Comparison of ENCODE assay signal across 8 mouse cellular contexts in genomic region chr11:120800061-120800904, GRCm38 (mm10). TPM values are rescaled to one million over a fixed set of nuclear protein-coding genes. Genes with fewer than 3 reads are reported as not detected.
DNase-seq lines count a peak whose midpoint lies in the region; ATAC-seq and TF ChIP-seq lines count a peak whose summit lies in the region.

No protein-coding gene starts in this region.

- no peak overlapping the region for H3K4me3 ChIP-seq in embryonic facial prominence, embryonic 14.5 days (ENCODE audit: low read depth, low read length)
- H3K4me3 ChIP-seq in heart, adult 2 months = peak overlapping the region; percentile 15; the same call in 1 of the 2 replicates
- H3K4me3 ChIP-seq in kidney, adult 2 months (ENCODE audit: insufficient read depth, low read depth, low read length) = no peak overlapping the region
- H3K4me3 ChIP-seq in limb, embryonic 14.5 days (replicated peaks; ENCODE audit: low read length) = no peak overlapping the region
- H3K4me3 ChIP-seq in midbrain, embryonic 16.5 days (ENCODE audit: low read depth, low read length) = no peak overlapping the region
- H3K4me3 ChIP-seq in spleen, adult 2 months (ENCODE audit: extremely low read depth, insufficient read depth, insufficient read length) = no peak overlapping the region

- no peaks in the 10 kb centered on the region for H3K36me3 ChIP-seq in embryonic facial prominence, embryonic 14.5 days (ENCODE audit: control insufficient read depth, insufficient read depth, low read length)
- no peaks in the 10 kb centered on the region for H3K36me3 ChIP-seq in heart, adult 2 months (ENCODE audit: control insufficient read depth, insufficient read depth, low read length)
- no peaks in the 10 kb centered on the region for H3K36me3 ChIP-seq in kidney, adult 2 months (ENCODE audit: control insufficient read depth, insufficient read depth, low read length)
- H3K36me3 ChIP-seq in limb, embryonic 14.5 days (ENCODE audit: control insufficient read depth, insufficient read depth, low read length) = peaks cover 2% of the 10 kb centered on the region; the same call in 1 of the 2 replicates
- no peaks in the 10 kb centered on the region for H3K36me3 ChIP-seq in midbrain, embryonic 16.5 days (ENCODE audit: control insufficient read depth, insufficient read depth, low read length)
- H3K36me3 ChIP-seq in spleen, adult 2 months (ENCODE audit: control insufficient read depth, insufficient read depth, low read length) = no peaks in the 10 kb centered on the region

- peak overlapping the region; percentile 61 for H3K27ac ChIP-seq in embryonic facial prominence, embryonic 14.5 days (replicated peaks; ENCODE audit: low read depth, low read length)
- peak overlapping the region; percentile 65 for H3K27ac ChIP-seq in heart, adult 2 months
- H3K27ac ChIP-seq in kidney, adult 2 months (ENCODE audit: insufficient read depth, low read depth, low read length) = peak overlapping the region; percentile 73
- H3K27ac ChIP-seq in limb, embryonic 14.5 days (replicated peaks; ENCODE audit: low read depth, low read length) = peak overlapping the region; percentile 48; the same call in 1 of the 2 replicates
- H3K27ac ChIP-seq in midbrain, embryonic 16.5 days (ENCODE audit: low read length) = peak overlapping the region; percentile 36; the same call in 1 of the 2 replicates
- no peak overlapping the region for H3K27ac ChIP-seq in spleen, adult 2 months (ENCODE audit: insufficient read depth, low read length)

- no peaks in the 10 kb centered on the region for H3K9me3 ChIP-seq in embryonic facial prominence, embryonic 14.5 days (ENCODE audit: control insufficient read depth, low read length)
- no peaks in the 10 kb centered on the region for H3K9me3 ChIP-seq in limb, embryonic 14.5 days (ENCODE audit: control insufficient read depth, low read length)
- H3K9me3 ChIP-seq in midbrain, embryonic 16.5 days (replicated peaks; ENCODE audit: control insufficient read depth, low read length, poor library complexity, severe bottlenecking) = no peaks in the 10 kb centered on the region

- H3K4me2 ChIP-seq in embryonic facial prominence, embryonic 14.5 days (ENCODE audit: low read depth, low read length) = peak overlapping the region; percentile 20; the same call in 1 of the 2 replicates
- H3K4me2 ChIP-seq in limb, embryonic 14.5 days (replicated peaks; ENCODE audit: low read depth, low read length, severe bottlenecking) = no peak overlapping the region
- H3K4me2 ChIP-seq in midbrain, embryonic 16.5 days (ENCODE audit: low read length) = peak overlapping the region; percentile 27

- peak; percentile 99 for TF ChIP-seq CTCF in heart, adult 2 months (IDR thresholded peaks at IDR 0.05)
- TF ChIP-seq CTCF in kidney, adult 2 months (conservative IDR thresholded peaks at IDR 0.05; ENCODE audit: insufficient read depth, insufficient read length, low read depth, low read length) = peak; percentile 91
- peak; percentile 78; the same call in 1 of the 2 replicates for TF ChIP-seq CTCF in spleen, adult 2 months (IDR thresholded peaks at IDR 0.05; ENCODE audit: extremely low read depth, insufficient read depth, insufficient read length, insufficient replicate concordance)

- intact Hi-C loops in heart, adult 2 months (cut with DNase I) = loop anchor here (1.0 to 2.0 kb wide), 2 partner anchors 23 to 80 kb away; no protein-coding TSS in a partner anchor

- no peaks in the 10 kb centered on the region for H3K27me3 ChIP-seq in embryonic facial prominence, embryonic 14.5 days (replicated peaks; ENCODE audit: control insufficient read depth, insufficient read depth, low read length)
- H3K27me3 ChIP-seq in heart, adult 2 months (ENCODE audit: control insufficient read depth, insufficient read depth, low read length) = no peaks in the 10 kb centered on the region
- no peaks in the 10 kb centered on the region for H3K27me3 ChIP-seq in kidney, adult 2 months (replicated peaks; ENCODE audit: control insufficient read depth, insufficient read depth, low read length)
- H3K27me3 ChIP-seq in limb, embryonic 14.5 days (ENCODE audit: control insufficient read depth, insufficient read depth, low read length) = no peaks in the 10 kb centered on the region
- no peaks in the 10 kb centered on the region for H3K27me3 ChIP-seq in midbrain, embryonic 16.5 days (ENCODE audit: control insufficient read depth, insufficient read depth, low read depth, low read length)
- no peaks in the 10 kb centered on the region for H3K27me3 ChIP-seq in spleen, adult 2 months (ENCODE audit: control insufficient read depth, insufficient read depth, low read length)

- peak; percentile 80 for ATAC-seq in embryonic facial prominence, embryonic 14.5 days (ENCODE audit: low read depth)
- ATAC-seq in limb, embryonic 14.5 days (ENCODE audit: low FRiP score, low read depth) = peak; percentile 72
- peak; percentile 51; the same call in 1 of the 2 replicates for ATAC-seq in midbrain, embryonic 16.5 days

- WGBS in embryonic facial prominence, embryonic 14.5 days = 7% methylated on average over 10 of the region's 10 CpGs
- WGBS in heart, adult 2 months = 9% methylated on average over 10 of the region's 10 CpGs
- 6% methylated on average over 10 of the region's 10 CpGs for WGBS in kidney, adult 2 months
- 12% methylated on average over 10 of the region's 10 CpGs for WGBS in limb, embryonic 14.5 days
- WGBS in midbrain, embryonic 16.5 days = 13% methylated on average over 10 of the region's 10 CpGs
- 18% methylated on average over 10 of the region's 10 CpGs for WGBS in spleen, adult 2 months

- H3K79me2 ChIP-seq in heart, adult 2 months (replicated peaks; ENCODE audit: control insufficient read depth, insufficient read depth, low read length) = no peaks in the 10 kb centered on the region; the same call in 1 of the 2 replicates

- peak; percentile 46; the same call in 1 of the 2 replicates for TF ChIP-seq EP300 in heart, adult 2 months (IDR thresholded peaks at IDR 0.05; ENCODE audit: insufficient read depth, low read depth, low read length)

- peak overlapping the region; percentile 35; the same call in 1 of the 2 replicates for H3K9ac ChIP-seq in embryonic facial prominence, embryonic 14.5 days (ENCODE audit: low read depth, low read length)
- no peak overlapping the region for H3K9ac ChIP-seq in heart, adult 2 months (ENCODE audit: low read depth, low read length)
- 0 out of 2 replicates have a peak overlapping the region, but pooled peaks have one; percentile 1 for H3K9ac ChIP-seq in limb, embryonic 14.5 days (ENCODE audit: low read depth, low read length, severe bottlenecking)
- H3K9ac ChIP-seq in midbrain, embryonic 16.5 days (ENCODE audit: low read depth, low read length) = no peak overlapping the region

- H3K4me1 ChIP-seq in embryonic facial prominence, embryonic 14.5 days (ENCODE audit: control insufficient read depth, insufficient read depth, low read length) = peaks cover 4% of the 10 kb centered on the region
- peaks cover 4% of the 10 kb centered on the region for H3K4me1 ChIP-seq in heart, adult 2 months (ENCODE audit: control insufficient read depth, insufficient read depth, low read length)
- H3K4me1 ChIP-seq in kidney, adult 2 months (ENCODE audit: control insufficient read depth, insufficient read depth, low read length) = peaks cover 8% of the 10 kb centered on the region
- peaks cover 12% of the 10 kb centered on the region for H3K4me1 ChIP-seq in limb, embryonic 14.5 days (ENCODE audit: control insufficient read depth, insufficient read depth, low read length)
- H3K4me1 ChIP-seq in midbrain, embryonic 16.5 days (ENCODE audit: control insufficient read depth, insufficient read depth, low read length) = peaks cover 11% of the 10 kb centered on the region
- peaks cover 8% of the 10 kb centered on the region; the same call in 1 of the 2 replicates for H3K4me1 ChIP-seq in spleen, adult 2 months (ENCODE audit: control insufficient read depth, insufficient read depth, insufficient read length)

- TF ChIP-seq POLR2A in heart, adult 2 months (IDR thresholded peaks at IDR 0.05; ENCODE audit: insufficient read depth, low read depth, low read length) = peak; percentile 46; the same call in 1 of the 2 replicates
- no peak for TF ChIP-seq POLR2A in kidney, adult 2 months (IDR thresholded peaks at IDR 0.05; ENCODE audit: low read depth, low read length)
- no peak for TF ChIP-seq POLR2A in limb, embryonic 14.5 days (IDR thresholded peaks at IDR 0.05; ENCODE audit: borderline replicate concordance, extremely low read depth, insufficient read depth, insufficient read length)
- TF ChIP-seq POLR2A in spleen, adult 2 months (IDR thresholded peaks at IDR 0.05; ENCODE audit: low read depth, low read length) = no peak

- DNase-seq in 416B (ENCODE audit: low read depth) = peak; percentile 90
- peak; percentile 56 to 88 for DNase-seq in adrenal gland, postnatal 4 days (ENCODE audit: low spot score in 2 of 2)
- DNase-seq in embryonic facial prominence, embryonic 14.5 days (ENCODE audit: low spot score) = peak; percentile 91
- DNase-seq in heart, adult 2 months = peak; percentile 89 to 90
- peak; percentile 94 for DNase-seq in kidney, adult 2 months
- peak; percentile 91 for DNase-seq in limb, embryonic 14.5 days (ENCODE audit: low spot score)
- DNase-seq in spleen, adult 2 months (ENCODE audit: low read depth in 1 of 2, low spot score in 2 of 2) = peak; percentile 63 to 81

RNA-seq across cellular contexts. Expression of gene Dus1l, which starts 4.1 kb away (rescaled TPM):
- total RNA-seq in adrenal gland, postnatal 4 days (2021) = 10 to 100 TPM; 66.8 to 71.1 TPM
- 51.0 and 63.8 TPM in 2 replicates for polyA plus RNA-seq in embryonic facial prominence, embryonic 14.5 days (2014; fragmentation: Nextera tagmentation; extraction: Ambion mirVana)
- total RNA-seq in heart, adult 2 months (2021) = 10 to 100 TPM; 23.3 to 23.5 TPM
- 20.6 and 26.4 TPM in 2 replicates for polyA plus RNA-seq in heart, adult 2 months (2012; rRNA removed)
- 42.3 and 42.6 TPM in 2 replicates for polyA plus RNA-seq in kidney, adult 2 months (2012; rRNA removed)
- 55.3 and 55.8 TPM in 2 replicates for polyA plus RNA-seq in limb, embryonic 14.5 days (2012; rRNA removed)
- 60.2 and 63.4 TPM in 2 replicates for polyA plus RNA-seq in limb, embryonic 14.5 days (2014; fragmentation: Nextera tagmentation; extraction: Ambion mirVana)
- 38.1 and 42.2 TPM in 2 replicates for polyA plus RNA-seq in midbrain, embryonic 16.5 days (2015; fragmentation: Nextera tagmentation; extraction: Ambion mirVana)
- polyA plus RNA-seq in spleen, adult 2 months (2012; rRNA removed) = 35.0 and 39.4 TPM in 2 replicates

RNA-seq across cellular contexts. Expression of gene Gps1, which starts 16.2 kb away (rescaled TPM):
- total RNA-seq in adrenal gland, postnatal 4 days (2021) = 100 to 1,000 TPM; 109 to 111 TPM
- polyA plus RNA-seq in embryonic facial prominence, embryonic 14.5 days (2014; fragmentation: Nextera tagmentation; extraction: Ambion mirVana) = 207 and 219 TPM in 2 replicates
- total RNA-seq in heart, adult 2 months (2021) = 10 to 100 TPM; 54.4 to 55.8 TPM
- polyA plus RNA-seq in heart, adult 2 months (2012; rRNA removed) = 85.9 and 129 TPM in 2 replicates
- polyA plus RNA-seq in kidney, adult 2 months (2012; rRNA removed) = 173 and 175 TPM in 2 replicates
- polyA plus RNA-seq in limb, embryonic 14.5 days (2012; rRNA removed) = 236 and 273 TPM in 2 replicates
- polyA plus RNA-seq in limb, embryonic 14.5 days (2014; fragmentation: Nextera tagmentation; extraction: Ambion mirVana) = 248 and 249 TPM in 2 replicates
- 270 and 288 TPM in 2 replicates for polyA plus RNA-seq in midbrain, embryonic 16.5 days (2015; fragmentation: Nextera tagmentation; extraction: Ambion mirVana)
- 84.9 and 88.9 TPM in 2 replicates for polyA plus RNA-seq in spleen, adult 2 months (2012; rRNA removed)

RNA-seq across cellular contexts. Expression of gene Rfng, which starts 16.3 kb away (rescaled TPM):
- total RNA-seq in adrenal gland, postnatal 4 days (2021) = 10 to 100 TPM; 18.9 to 22.7 TPM
- polyA plus RNA-seq in embryonic facial prominence, embryonic 14.5 days (2014; fragmentation: Nextera tagmentation; extraction: Ambion mirVana) = 32.5 and 36.9 TPM in 2 replicates
- total RNA-seq in heart, adult 2 months (2021) = 10 to 100 TPM; 11.9 to 12.5 TPM
- polyA plus RNA-seq in heart, adult 2 months (2012; rRNA removed) = 28.6 and 30.0 TPM in 2 replicates
- polyA plus RNA-seq in kidney, adult 2 months (2012; rRNA removed) = 69.0 and 80.5 TPM in 2 replicates
- 61.0 and 79.7 TPM in 2 replicates for polyA plus RNA-seq in limb, embryonic 14.5 days (2012; rRNA removed)
- polyA plus RNA-seq in limb, embryonic 14.5 days (2014; fragmentation: Nextera tagmentation; extraction: Ambion mirVana) = 36.8 and 39.0 TPM in 2 replicates
- polyA plus RNA-seq in midbrain, embryonic 16.5 days (2015; fragmentation: Nextera tagmentation; extraction: Ambion mirVana) = 133 and 145 TPM in 2 replicates
- 27.5 and 32.9 TPM in 2 replicates for polyA plus RNA-seq in spleen, adult 2 months (2012; rRNA removed)

RNA-seq across cellular contexts. Expression of gene Fasn, which starts 24.1 kb away (rescaled TPM):
- 10 to 100 TPM; 86.7 to 96.3 TPM for total RNA-seq in adrenal gland, postnatal 4 days (2021)
- 67.2 and 77.4 TPM in 2 replicates for polyA plus RNA-seq in embryonic facial prominence, embryonic 14.5 days (2014; fragmentation: Nextera tagmentation; extraction: Ambion mirVana)
- total RNA-seq in heart, adult 2 months (2021) = 10 to 100 TPM; 22.0 to 32.1 TPM
- polyA plus RNA-seq in heart, adult 2 months (2012; rRNA removed) = 318 and 731 TPM in 2 replicates
- 936 and 1,244 TPM in 2 replicates for polyA plus RNA-seq in kidney, adult 2 months (2012; rRNA removed)
- polyA plus RNA-seq in limb, embryonic 14.5 days (2012; rRNA removed) = 187 and 282 TPM in 2 replicates
- polyA plus RNA-seq in limb, embryonic 14.5 days (2014; fragmentation: Nextera tagmentation; extraction: Ambion mirVana) = 81.9 and 86.7 TPM in 2 replicates
- polyA plus RNA-seq in midbrain, embryonic 16.5 days (2015; fragmentation: Nextera tagmentation; extraction: Ambion mirVana) = 102 and 108 TPM in 2 replicates
- 151 and 179 TPM in 2 replicates for polyA plus RNA-seq in spleen, adult 2 months (2012; rRNA removed)

RNA-seq across cellular contexts. Expression of gene Hmga1b, which starts 37.7 kb away (rescaled TPM):
- total RNA-seq in adrenal gland, postnatal 4 days (2021) = 10 to 100 TPM; 20.2 to 49.6 TPM
- polyA plus RNA-seq in embryonic facial prominence, embryonic 14.5 days (2014; fragmentation: Nextera tagmentation; extraction: Ambion mirVana) = 3.0 and 4.8 TPM in 2 replicates
- total RNA-seq in heart, adult 2 months (2021) = 10 to 100 TPM; 24.5 to 31.4 TPM
- polyA plus RNA-seq in heart, adult 2 months (2012; rRNA removed) = 0.57 and 1.4 TPM in 2 replicates
- polyA plus RNA-seq in kidney, adult 2 months (2012; rRNA removed) = 0.53 and 0.55 TPM in 2 replicates
- polyA plus RNA-seq in limb, embryonic 14.5 days (2012; rRNA removed) = 1.8 and 1.9 TPM in 2 replicates
- polyA plus RNA-seq in limb, embryonic 14.5 days (2014; fragmentation: Nextera tagmentation; extraction: Ambion mirVana) = 4.2 and 4.5 TPM in 2 replicates
- polyA plus RNA-seq in midbrain, embryonic 16.5 days (2015; fragmentation: Nextera tagmentation; extraction: Ambion mirVana) = 1.3 and 2.8 TPM in 2 replicates
- polyA plus RNA-seq in spleen, adult 2 months (2012; rRNA removed) = 0.67 and 0.84 TPM in 2 replicates

Comparison
In these comparisons a context has a peak if more than half of its experiments do, and no peak if none do; other contexts are left out.
1. H3K9ac ChIP-seq: peak in embryonic facial prominence, embryonic 14.5 days (single experiment) and limb, embryonic 14.5 days (single experiment); none in heart, adult 2 months (single experiment) and midbrain, embryonic 16.5 days (single experiment).
2. Peak in every context shown above with its lines, with median percentiles within 50 percentile points of each other: DNase-seq, ATAC-seq and CTCF ChIP-seq.